Mouse (Mus musculus) erythroid progenitor cell, adult 5-6 weeks (primary cell): Measurements from ENCODE around the gene Sirt1. TPM values are rescaled to one million over a fixed set of nuclear protein-coding genes. Genes with fewer than 3 reads are reported as not detected.

Experiments
- ATAC-seq: replicated peaks from 2 replicates; pipeline ENCODE4 v1.8.0; 2016; ENCODE audit warnings: moderate number of reproducible peaks, mild to moderate bottlenecking, moderate TSS enrichment, inconsistent platforms; ENCODE audit not compliant: poor library complexity, low FRiP score, severe bottlenecking
- total RNA-seq, 2 experiments: library from RNA; stranded (forward) in 1 of 2; stranded (reverse) in 1 of 2; fragments of 150-400 nt in 1 of 2; fragments of 186-747, 209-891 nt in 1 of 2; gene quantifications; 2 replicates each; pipeline versions ENCODE4 v1.2.3 to v1.2.4; 2015 to 2017; ENCODE audit warnings: low replicate concordance in 2 of 2

Sirt1 gene
- total RNA-seq, 2 experiments from 2014 or later: 39.8 to 49.1 TPM

GRCm38 (mm10) chr10:63337951-63338836 lies 43.3 kb downstream of the Sirt1 start:
- peak; percentile 39 for ATAC-seq

- ATAC-seq: no peak
Measured at GRCm38 (mm10) chr10:63337326-63337725, 44.2 kb downstream of the Sirt1 start.

- no peak for ATAC-seq
Measured at GRCm38 (mm10) chr10:63336901-63337300, 44.6 kb downstream of the Sirt1 start.

- no peak for ATAC-seq
Measured at GRCm38 (mm10) chr10:63327091-63327490, 54.4 kb downstream of the Sirt1 start.

- ATAC-seq: no peak
Measured at GRCm38 (mm10) chr10:63313726-63314125, 67.8 kb downstream of the Sirt1 start.

- ATAC-seq: peak; percentile 94
Measured at GRCm38 (mm10) chr10:63308582-63309366, 72.7 kb downstream of the Sirt1 start.

GRCm38 (mm10) chr10:63302356-63302755 lies 79.1 kb downstream of the Sirt1 start:
- 0 out of 2 replicates have a peak, but pooled peaks have one; percentile 28 for ATAC-seq

- ATAC-seq: no peak
Measured at GRCm38 (mm10) chr10:63282846-63283245, 98.7 kb downstream of the Sirt1 start.

- no peak for ATAC-seq
Measured at GRCm38 (mm10) chr10:63282417-63282816, 99.1 kb downstream of the Sirt1 start.

- no peak for ATAC-seq
Measured at GRCm38 (mm10) chr10:63279851-63280250, 101.7 kb downstream of the Sirt1 start.

- peak; percentile 84 for ATAC-seq
Measured at GRCm38 (mm10) chr10:63277010-63277409, 104.5 kb downstream of the Sirt1 start.

- peak; percentile 84 for ATAC-seq
Measured at GRCm38 (mm10) chr10:63272868-63273267, 108.6 kb downstream of the Sirt1 start.

GRCm38 (mm10) chr10:63272401-63272800 lies 109.1 kb downstream of the Sirt1 start:
- ATAC-seq: peak; percentile 73

Other genes starting within 250 kb of the Sirt1 start
- gene Mypn, start 177.8 kb downstream of the Sirt1 start, total RNA-seq (2015; ENCODE audit: low replicate concordance): 1.1 TPM in 1 of 2 replicates, not detected in the other
- 1.1 TPM in 1 of 2 replicates, not detected in the other for gene Mypn, start 177.8 kb downstream of the Sirt1 start, total RNA-seq (2017; ENCODE audit: low replicate concordance)
- 106 and 130 TPM in 2 replicates for gene Herc4, start 137.9 kb downstream of the Sirt1 start, total RNA-seq (2015; ENCODE audit: low replicate concordance)
- 96.5 and 100 TPM in 2 replicates for gene Herc4, start 137.9 kb downstream of the Sirt1 start, total RNA-seq (2017; ENCODE audit: low replicate concordance)
- 0.36 TPM in 1 of 2 replicates, not detected in the other for gene Dnajc12, start 739 bp upstream of the Sirt1 start, total RNA-seq (2015; ENCODE audit: low replicate concordance)
- gene Dnajc12, start 739 bp upstream of the Sirt1 start, total RNA-seq (2017; ENCODE audit: low replicate concordance): 3.3 TPM in 1 of 2 replicates, not detected in the other
- gene Gm7075, start 40.1 kb upstream of the Sirt1 start, total RNA-seq (2015; ENCODE audit: low replicate concordance): 14.3 TPM in 1 of 2 replicates, not detected in the other
- gene Gm7075, start 40.1 kb upstream of the Sirt1 start, total RNA-seq (2017; ENCODE audit: low replicate concordance): 5.5 TPM in 1 of 2 replicates, not detected in the other
- gene Ctnna3, start 48.4 kb upstream of the Sirt1 start, total RNA-seq (2015; ENCODE audit: low replicate concordance): not detected in 2 replicates
- gene Ctnna3, start 48.4 kb upstream of the Sirt1 start, total RNA-seq (2017; ENCODE audit: low replicate concordance): 0.51 TPM in 1 of 2 replicates, not detected in the other